Mouse (Mus musculus): Measurements from ENCODE around the gene Qpct.

GRCm38 (mm10) chr17:79093286-79093975 is 41.7 kb downstream of the Qpct start:
- TF ChIP-seq CTCF (IDR thresholded peaks at IDR 0.05; ENCODE audit: borderline replicate concordance, control insufficient read depth, extremely low read depth, insufficient read depth, low read length, poor library complexity) (no peak), POLR2A (IDR thresholded peaks at IDR 0.05; ENCODE audit: control insufficient read depth, extremely low read depth, insufficient read depth, low read length, poor library complexity) (no peak)

Data from thymus, adult 2 months (tissue).